Mouse (Mus musculus) E14TG2a.4 (cell line): ENCODE measurements around the gene Stt3a.

ENCODE experiments used
- H3K27me3 ChIP-seq: 2 replicates; pipeline ENCODE4 v1.6.1; 2014; ENCODE audit warnings: low read length, control low read depth; ENCODE audit not compliant: insufficient read depth
- H3K36me3 ChIP-seq: 2 replicates; pipeline ENCODE4 v1.6.1; 2014; ENCODE audit warnings: low read length, control low read depth; ENCODE audit not compliant: insufficient read depth
- H3K4me1 ChIP-seq: replicated peaks from 2 replicates; pipeline ENCODE4 v1.6.1; 2014; ENCODE audit warnings: low read depth, low read length, control low read depth
- H3K4me3 ChIP-seq: replicated peaks from 2 replicates; pipeline ENCODE4 v1.5.1; 2014; ENCODE audit warnings: mild to moderate bottlenecking, low read length
- H3K9me3 ChIP-seq: 2 replicates; pipeline ENCODE4 v1.6.1; 2014; ENCODE audit warnings: low read length, control low read depth
- CTCF ChIP-seq: conservative IDR thresholded peaks from 2 replicates; pipeline ENCODE4 v1.5.1; 2014; ENCODE audit warnings: low read length
- NANOG ChIP-seq: IDR thresholded peaks from 2 replicates; pipeline ENCODE4 v1.6.1; 2014; ENCODE audit warnings: borderline replicate concordance, low read length, mixed read lengths
- POU5F1 ChIP-seq: IDR thresholded peaks from 2 replicates; pipeline ENCODE4 v1.6.1; 2014; ENCODE audit warnings: low read length, borderline replicate concordance

Gene Stt3a

GRCm38 (mm10) chr9:36767203-36768143 is at the start of gene Stt3a:
TSS of gene Stt3a (minus strand) at chr9:36767679.
- no peak for TF ChIP-seq POU5F1
- TF ChIP-seq NANOG, result no peak
- TF ChIP-seq CTCF, result no peak
- peaks cover 26% of the 10 kb centered on the region for H3K4me1 ChIP-seq
- H3K36me3 ChIP-seq, result peaks cover 36% of the 10 kb centered on the region
- no peaks in the 10 kb centered on the region for H3K9me3 ChIP-seq
- no peaks in the 10 kb centered on the region for H3K27me3 ChIP-seq
- peak within 1 kb of the TSS; percentile 100 for H3K4me3 ChIP-seq

- no peaks in the 10 kb centered on the region for H3K9me3 ChIP-seq
- no peaks in the 10 kb centered on the region for H3K36me3 ChIP-seq
- peaks cover 24% of the 10 kb centered on the region for H3K4me1 ChIP-seq
- H3K27me3 ChIP-seq, result no peaks in the 10 kb centered on the region
- TF ChIP-seq POU5F1 (no peak), NANOG (no peak), CTCF (0 out of 2 replicates have a peak, but pooled peaks have one; percentile 16)
- H3K4me3 ChIP-seq, result no peak overlapping the region
Measured at GRCm38 (mm10) chr9:36814486-36814885, 47.0 kb upstream of the Stt3a start.

GRCm38 (mm10) chr9:36808126-36808785 is 40.8 kb upstream of the Stt3a start:
- TF ChIP-seq CTCF, result no peak
- TF ChIP-seq POU5F1, result no peak
- TF ChIP-seq NANOG, result no peak
- Histone ChIP-seq H3K4me3 (no peak overlapping the region), H3K36me3 (no peaks in the 10 kb centered on the region), H3K4me1 (peaks cover 34% of the 10 kb centered on the region), H3K9me3 (no peaks in the 10 kb centered on the region), H3K27me3 (no peaks in the 10 kb centered on the region)

- Histone ChIP-seq H3K36me3 (no peaks in the 10 kb centered on the region), H3K4me3 (no peak overlapping the region), H3K27me3 (no peaks in the 10 kb centered on the region), H3K4me1 (peaks cover 58% of the 10 kb centered on the region), H3K9me3 (no peaks in the 10 kb centered on the region)
- no peak for TF ChIP-seq CTCF
- TF ChIP-seq POU5F1, result no peak
- TF ChIP-seq NANOG, result no peak
Measured at GRCm38 (mm10) chr9:36805256-36805975, 37.9 kb upstream of the Stt3a start.

GRCm38 (mm10) chr9:36803926-36804325 is 36.4 kb upstream of the Stt3a start:
- Histone ChIP-seq H3K4me3 (0 out of 2 replicates have a peak overlapping the region, but pooled peaks have one; percentile 7), H3K27me3 (no peaks in the 10 kb centered on the region), H3K4me1 (peaks cover 73% of the 10 kb centered on the region), H3K9me3 (no peaks in the 10 kb centered on the region), H3K36me3 (no peaks in the 10 kb centered on the region)
- TF ChIP-seq POU5F1, result no peak
- no peak for TF ChIP-seq NANOG
- TF ChIP-seq CTCF, result no peak

- Histone ChIP-seq H3K4me3 (peak overlapping the region; percentile 7; the same call in 1 of the 2 replicates), H3K4me1 (peaks cover 78% of the 10 kb centered on the region), H3K27me3 (no peaks in the 10 kb centered on the region), H3K9me3 (no peaks in the 10 kb centered on the region), H3K36me3 (no peaks in the 10 kb centered on the region)
- no peak for TF ChIP-seq NANOG
- no peak for TF ChIP-seq CTCF
- TF ChIP-seq POU5F1, result no peak
Measured at GRCm38 (mm10) chr9:36803386-36803785, 35.9 kb upstream of the Stt3a start.

- TF ChIP-seq NANOG, result no peak
Measured at GRCm38 (mm10) chr9:36802951-36803350, 35.5 kb upstream of the Stt3a start.

GRCm38 (mm10) chr9:36801961-36802360 is 34.5 kb upstream of the Stt3a start:
- Histone ChIP-seq H3K9me3 (no peaks in the 10 kb centered on the region), H3K36me3 (no peaks in the 10 kb centered on the region), H3K27me3 (no peaks in the 10 kb centered on the region), H3K4me1 (peaks cover 89% of the 10 kb centered on the region), H3K4me3 (no peak overlapping the region)
- TF ChIP-seq CTCF (no peak), POU5F1 (no peak)

More at GRCm38 (mm10) chr9:36802951-36803350, 35.5 kb upstream of the Stt3a start:
- 0 out of 2 replicates have a peak overlapping the region, but pooled peaks have one; percentile 7 for H3K4me3 ChIP-seq
- H3K9me3 ChIP-seq, result no peaks in the 10 kb centered on the region
- H3K4me1 ChIP-seq, result peaks cover 82% of the 10 kb centered on the region
- H3K36me3 ChIP-seq, result no peaks in the 10 kb centered on the region
- H3K27me3 ChIP-seq, result no peaks in the 10 kb centered on the region
